Mouse (Mus musculus): ENCODE data around the gene Uba7.

DNA sequence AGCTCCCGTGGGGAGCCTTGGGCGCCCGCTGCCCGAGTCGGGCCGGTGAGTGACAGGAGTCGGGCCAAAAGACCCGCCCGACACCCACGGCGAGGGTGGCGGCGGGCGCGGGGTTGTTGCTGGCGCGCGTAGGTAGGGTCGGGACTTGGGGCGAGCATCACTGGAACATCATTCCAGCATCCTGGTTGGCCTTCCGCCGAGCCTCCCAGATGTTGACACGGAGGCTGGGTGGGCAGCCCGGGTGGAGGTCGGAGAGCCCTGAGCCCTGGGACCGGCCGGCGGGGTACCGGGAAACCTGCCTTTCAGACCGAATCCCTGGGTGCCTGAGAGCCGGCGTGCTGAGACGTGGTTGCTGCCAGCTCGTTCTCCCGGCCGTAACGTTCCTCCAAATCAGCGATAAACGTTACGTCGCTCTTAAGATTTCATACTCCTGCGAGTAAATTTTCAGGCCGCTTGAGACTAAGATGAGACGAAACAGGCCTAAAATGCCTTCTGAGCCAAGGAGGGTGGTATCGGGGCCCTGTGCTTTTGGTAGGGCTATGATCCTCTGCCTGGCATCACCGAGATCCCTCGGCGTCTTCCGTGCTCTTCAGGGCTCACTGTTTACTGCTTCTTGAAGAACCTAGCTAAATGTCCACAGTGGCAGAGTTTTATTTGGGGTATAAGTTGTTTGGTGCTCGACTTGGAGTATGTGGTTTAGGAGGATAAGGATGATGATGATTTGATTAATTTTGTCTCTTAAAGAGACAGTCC, 27.6 kb downstream of the Uba7 start:
- TF ChIP-seq CTCF (IDR thresholded peaks at IDR 0.05) (no peak), EP300 (IDR thresholded peaks at IDR 0.05) (no peak)
